Mouse (Mus musculus): ENCODE results near the gene Samd15.

Gene Samd15

GRCm38 (mm10) chr12:87236882-87237483 lies 37.5 kb downstream of the Samd15 start:
- DNase-seq: no peak

GRCm38 (mm10) chr12:87238632-87239031 lies 39.1 kb downstream of the Samd15 start, which contains the start of gene Noxred1:
TSS of gene Noxred1 (minus strand) at chr12:87238732.
- no peak for DNase-seq

- no peak for DNase-seq
Measured at GRCm38 (mm10) chr12:87250161-87250560, 50.6 kb downstream of the Samd15 start.

- DNase-seq: no peak
Measured at GRCm38 (mm10) chr12:87253878-87254277, 54.4 kb downstream of the Samd15 start.

GRCm38 (mm10) chr12:87256629-87257028 lies 57.1 kb downstream of the Samd15 start:
- DNase-seq: no peak

- DNase-seq: no peak
Measured at GRCm38 (mm10) chr12:87260562-87260961, 61.0 kb downstream of the Samd15 start.

Measured in cerebellum, postnatal 36 days (tissue).